14 mouse cellular contexts compared by ENCODE assay signal in the genomic region with DNA sequence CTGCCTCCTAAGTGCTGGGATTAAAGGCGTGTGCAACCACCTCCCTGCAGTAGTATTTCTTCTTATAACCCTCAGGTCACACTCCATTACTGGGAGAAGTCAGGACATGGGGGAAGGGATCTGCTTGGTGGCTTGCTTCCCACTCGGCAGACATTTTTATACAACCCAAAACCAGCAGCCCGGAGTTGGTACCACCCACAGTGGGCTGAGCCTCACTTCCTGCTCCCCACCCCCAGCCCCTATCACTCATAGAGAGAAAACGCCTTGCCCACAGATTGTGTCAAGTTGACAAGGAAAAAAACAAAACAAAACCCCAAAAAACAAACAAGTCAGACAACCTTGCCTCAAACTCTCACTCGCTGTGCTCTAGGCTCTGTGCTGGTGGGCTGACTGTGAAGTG. TPM values are rescaled to one million over a fixed set of nuclear protein-coding genes. Genes with fewer than 3 reads are reported as not detected.
DNase-seq lines count a peak whose midpoint lies in the region; ATAC-seq and TF ChIP-seq lines count a peak whose summit lies in the region.
"Had no signal": no experiment of that assay in that cellular context is flagged by ENCODE, and none has a peak within 500 bp of the region (broad histone marks: within the 10 kb centered on the region; RNA-seq: fewer than 3 reads in every experiment).

No protein-coding gene starts in this region.

- H3K36me3 ChIP-seq in myocyte (ENCODE audit: control insufficient read depth, insufficient read depth), result peaks cover 30% of the 10 kb centered on the region

- H3K27me3 ChIP-seq in myocyte (ENCODE audit: control insufficient read depth, insufficient read depth, insufficient read length), result no peaks in the 10 kb centered on the region
- H3K27me3 ChIP-seq: limb, embryonic 12.5 days; neural tube, embryonic 15.5 days had no signal

- intact Hi-C loops in heart, postnatal 14 days (cut with DNase I), result no loop called here
- intact Hi-C loops in left cerebral cortex, postnatal 4 days (cut with DNase I), result no loop called here

- H3K79me2 ChIP-seq in myocyte (ENCODE audit: control insufficient read depth, insufficient read depth), result peaks cover 100% of the 10 kb centered on the region

- no peak for TF ChIP-seq POLR2A in myocyte (IDR thresholded peaks at IDR 0.05; ENCODE audit: insufficient read length, low read depth)

- no peak overlapping the region for H3ac ChIP-seq in myocyte (ENCODE audit: control insufficient read depth, insufficient read length)

- peak; percentile 94 for DNase-seq in heart, adult 11 months
- DNase-seq in heart, postnatal 14 days, result no peak
- peak; percentile 64 for DNase-seq in lung, postnatal 10 days
- DNase-seq in lung, postnatal 25 days (ENCODE audit: low spot score), result no peak
- DNase-seq in frontal cortex, postnatal 10 days (ENCODE audit: low spot score in 2 of 2), result no peak
- DNase-seq in left cerebral cortex, postnatal 4 days, result no peak
- DNase-seq: cerebellum, postnatal 25 days; kidney, adult 11 months; midbrain, embryonic 14.5 days had no signal

- H3K4me2 ChIP-seq in myocyte (ENCODE audit: low read depth), result peak overlapping the region; percentile 31
- H3K4me2 ChIP-seq: limb, embryonic 12.5 days; neural tube, embryonic 15.5 days had no signal

- no peak overlapping the region for H3K4me3 ChIP-seq in myocyte
- H3K4me3 ChIP-seq: limb, embryonic 12.5 days; neural tube, embryonic 15.5 days had no signal

- peak; percentile 40; the same call in 1 of the 2 replicates for ATAC-seq in common myeloid progenitor, adult 5-6 weeks (replicated peaks; ENCODE audit: low read depth, poor library complexity, severe bottlenecking)

TF ChIP-seq in myocyte, 11 proteins besides CTCF, POLR2A, EP300 and RAD21:
- TF ChIP-seq USF1 (IDR thresholded peaks at IDR 0.05; ENCODE audit: low read depth) (no peak), POLR2AphosphoS2 (IDR thresholded peaks at IDR 0.05; ENCODE audit: insufficient read length, low read depth) (no peak), CEBPB (IDR thresholded peaks at IDR 0.05; ENCODE audit: insufficient read depth, poor library complexity, severe bottlenecking) (no peak), MAX (IDR thresholded peaks at IDR 0.05; ENCODE audit: low read depth) (no peak), E2F4 (IDR thresholded peaks at IDR 0.05; ENCODE audit: insufficient read depth) (no peak), MYOG (IDR thresholded peaks at IDR 0.05; ENCODE audit: control insufficient read depth in 1 of 3, insufficient read depth in 1 of 3, insufficient read length in 2 of 3, low read depth in 2 of 3) (no peak), TCF12 (IDR thresholded peaks at IDR 0.05; ENCODE audit: insufficient read depth, poor library complexity, severe bottlenecking) (no peak), REST (IDR thresholded peaks at IDR 0.05; ENCODE audit: insufficient read depth, insufficient read length) (no peak), TCF3 (IDR thresholded peaks at IDR 0.05; ENCODE audit: insufficient read length, low read depth) (no peak), MYOD1 (IDR thresholded peaks at IDR 0.05; ENCODE audit: control insufficient read depth in 1 of 3, insufficient read length in 2 of 3, low read depth in 2 of 3) (no peak), SRF (IDR thresholded peaks at IDR 0.05; ENCODE audit: control insufficient read depth, insufficient read length, low read depth) (no peak)

RNA-seq across cellular contexts. Expression of a gene that starts 21.2 kb away (rescaled TPM):
- total RNA-seq in heart, postnatal 14 days (2021), result 100 to 1,000 TPM; 284 to 301 TPM
- 79.8 and 122 TPM in 2 replicates for total RNA-seq in common myeloid progenitor, adult 5-6 weeks (2017)
- 244 TPM for polyA plus RNA-seq in myocyte (2012; fragmentation: generic; extraction: Trizol)
- total RNA-seq in left cerebral cortex, postnatal 4 days (2021), result 1,000 to 10,000 TPM; 1,399 to 1,485 TPM

RNA-seq across cellular contexts. Expression of a gene that starts 25.5 kb away (rescaled TPM):
- 100 to 1,000 TPM; 271 to 306 TPM for total RNA-seq in heart, postnatal 14 days (2021)
- total RNA-seq in common myeloid progenitor, adult 5-6 weeks (2017), result 0.46 and 1.4 TPM in 2 replicates
- polyA plus RNA-seq in myocyte (2012; fragmentation: generic; extraction: Trizol), result 622 TPM
- total RNA-seq in left cerebral cortex, postnatal 4 days (2021), result 1 to 10 TPM; 3.2 to 3.7 TPM
- total RNA-seq: hematopoietic stem cell, adult 5-6 weeks had no signal

Comparison
In these comparisons a context has a peak if more than half of its experiments do, and no peak if none do; other contexts are left out.
1. DNase-seq: peak in heart, adult 11 months (single experiment) and lung, postnatal 10 days (single experiment); none in heart, postnatal 14 days (0 of 2), lung, postnatal 25 days (single experiment), frontal cortex, postnatal 10 days (0 of 2) and left cerebral cortex, postnatal 4 days (single experiment).
2. RNA of a gene that starts 21.2 kb away (total RNA-seq): 1,399 to 1,485 TPM in left cerebral cortex, postnatal 4 days; 284 to 301 TPM in heart, postnatal 14 days and 79.8 to 122 TPM in common myeloid progenitor, adult 5-6 weeks; every median in the first group is over 4 times any median in the second.
3. RNA of a gene that starts 25.5 kb away (total RNA-seq): 271 to 306 TPM in heart, postnatal 14 days; 3.2 to 3.7 TPM in left cerebral cortex, postnatal 4 days and 0.46 to 1.4 TPM in common myeloid progenitor, adult 5-6 weeks; every median in the first group is over 10 times any median in the second.